ENCODE assay signal across 8 mouse cellular contexts in the genomic region with DNA sequence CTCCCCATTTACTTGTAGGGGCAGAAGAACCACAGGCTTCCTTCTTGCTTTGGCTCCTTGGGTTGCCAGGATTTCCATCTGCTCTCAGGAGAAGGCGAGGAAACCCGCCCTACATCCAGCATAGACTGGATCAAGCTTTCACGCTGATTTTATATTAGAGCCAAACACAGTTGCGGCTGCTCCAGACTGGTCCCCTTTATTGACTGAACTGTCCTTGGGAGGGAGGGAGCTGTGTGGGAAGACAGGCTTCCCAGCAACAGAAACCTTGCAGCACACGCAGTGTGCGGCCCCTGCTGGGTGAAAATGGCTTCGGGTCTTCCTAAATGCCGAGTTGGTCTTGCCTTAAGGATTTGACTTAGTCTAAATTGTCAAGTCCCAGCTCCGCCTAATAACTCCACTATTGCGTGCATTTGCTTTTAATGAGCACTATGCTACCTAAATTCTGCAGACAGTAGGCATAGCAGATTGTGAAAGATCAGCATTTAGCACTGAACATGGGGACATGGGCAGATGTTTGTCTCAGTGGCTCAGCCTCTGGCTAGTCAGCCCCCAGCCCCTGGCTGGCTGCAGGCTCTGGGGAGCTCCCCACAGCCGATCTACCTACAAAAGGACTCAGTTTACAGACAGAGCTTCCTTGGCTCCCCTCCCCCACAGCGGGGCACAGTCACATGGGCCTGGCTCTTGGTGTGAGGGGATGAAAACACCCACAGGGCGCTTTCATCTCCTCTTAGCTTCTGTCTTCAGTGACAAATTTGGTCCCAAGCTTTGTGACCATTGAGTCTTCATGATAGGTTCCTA.
A peak's percentile ranks its signal among the peaks of the same experiment; 100 is the strongest.
DNase-seq lines count a peak whose midpoint lies in the region; ATAC-seq lines count a peak whose summit lies in the region.

No protein-coding gene starts in this region.

- 10% methylated on average over 13 of the region's 13 CpGs for WGBS in lung, embryonic 15.5 days
- 10% methylated on average over 13 of the region's 13 CpGs for WGBS in hindbrain, embryonic 12.5 days
- WGBS in limb, embryonic 13.5 days, result 5% methylated on average over 13 of the region's 13 CpGs

- peak overlapping the region; percentile 21 for H3K4me3 ChIP-seq in lung, embryonic 15.5 days
- H3K4me3 ChIP-seq in hindbrain, embryonic 12.5 days, result peak overlapping the region; percentile 19
- peak overlapping the region; percentile 30 for H3K4me3 ChIP-seq in limb, embryonic 13.5 days

- no peaks in the 10 kb centered on the region for H3K36me3 ChIP-seq in lung, embryonic 15.5 days
- no peaks in the 10 kb centered on the region for H3K36me3 ChIP-seq in hindbrain, embryonic 12.5 days
- H3K36me3 ChIP-seq in limb, embryonic 13.5 days, result no peaks in the 10 kb centered on the region

- peak overlapping the region; percentile 55 for H3K4me2 ChIP-seq in lung, embryonic 15.5 days
- H3K4me2 ChIP-seq in hindbrain, embryonic 12.5 days (replicated peaks), result peak overlapping the region; percentile 51
- H3K4me2 ChIP-seq in limb, embryonic 13.5 days (replicated peaks), result peak overlapping the region; percentile 62

- H3K27ac ChIP-seq in lung, embryonic 15.5 days, result no peak overlapping the region
- no peak overlapping the region; the same call in 1 of the 2 replicates for H3K27ac ChIP-seq in hindbrain, embryonic 12.5 days
- no peak overlapping the region; the same call in 1 of the 2 replicates for H3K27ac ChIP-seq in limb, embryonic 13.5 days

- peak; percentile 35; the same call in 1 of the 2 replicates for ATAC-seq in lung, embryonic 15.5 days (ENCODE audit: borderline replicate concordance, extremely low read depth, low FRiP score, low TSS enrichment)
- peak; percentile 65 for ATAC-seq in hindbrain, embryonic 12.5 days (ENCODE audit: low FRiP score)
- ATAC-seq in limb, embryonic 13.5 days (ENCODE audit: low FRiP score, low read depth), result peak; percentile 70

- DNase-seq in lung, postnatal 25 days (ENCODE audit: low spot score), result no peak
- DNase-seq in cerebellum, postnatal 25 days, result peak; percentile 44 to 54
- peak; percentile 11 for DNase-seq in right cerebral cortex, postnatal 25 days
- DNase-seq in adrenal gland, adult 8-10 months, result no peak
- DNase-seq in spleen, postnatal 14 days (ENCODE audit: low spot score in 2 of 2), result no peak

- H3K9me3 ChIP-seq in lung, embryonic 15.5 days, result no peaks in the 10 kb centered on the region
- H3K9me3 ChIP-seq in hindbrain, embryonic 12.5 days (replicated peaks), result no peaks in the 10 kb centered on the region
- no peaks in the 10 kb centered on the region for H3K9me3 ChIP-seq in limb, embryonic 13.5 days

- H3K9ac ChIP-seq in lung, embryonic 15.5 days, result no peak overlapping the region
- no peak overlapping the region for H3K9ac ChIP-seq in hindbrain, embryonic 12.5 days
- peak overlapping the region; percentile 60 for H3K9ac ChIP-seq in limb, embryonic 13.5 days

- peaks cover 9% of the 10 kb centered on the region; the same call in 1 of the 2 replicates for H3K4me1 ChIP-seq in lung, embryonic 15.5 days
- H3K4me1 ChIP-seq in hindbrain, embryonic 12.5 days, result peaks cover 12% of the 10 kb centered on the region
- peaks cover 10% of the 10 kb centered on the region for H3K4me1 ChIP-seq in limb, embryonic 13.5 days

- no peaks in the 10 kb centered on the region for H3K27me3 ChIP-seq in lung, embryonic 15.5 days
- no peaks in the 10 kb centered on the region for H3K27me3 ChIP-seq in hindbrain, embryonic 12.5 days
- 0 out of 2 replicates have a peak, but pooled peaks cover 3% of the 10 kb centered on the region for H3K27me3 ChIP-seq in limb, embryonic 13.5 days

Comparison
In these comparisons a context has a peak if more than half of its experiments do, and no peak if none do; other contexts are left out.
1. DNase-seq: peak in cerebellum, postnatal 25 days (2 of 2) and right cerebral cortex, postnatal 25 days (single experiment); none in lung, postnatal 25 days (single experiment), adrenal gland, adult 8-10 months (single experiment) and spleen, postnatal 14 days (0 of 2).
2. Peak in every context shown above with its lines, with median percentiles within 50 percentile points of each other: ATAC-seq, H3K4me2 ChIP-seq and H3K4me3 ChIP-seq.